Mouse (Mus musculus) myocyte (in vitro differentiated cells): ENCODE results near the gene Crp. TPM values are rescaled to one million over a fixed set of nuclear protein-coding genes. Genes with fewer than 3 reads are reported as not detected.

Experiments used
- H3K27me3 ChIP-seq: one replicate; pipeline ENCODE4 v1.6.1; 2011; ENCODE audit not compliant: control insufficient read depth, insufficient read depth, insufficient read length
- H3K36me3 ChIP-seq: one replicate; pipeline ENCODE4 v1.6.1; 2011; ENCODE audit not compliant: control insufficient read depth, insufficient read depth
- H3K4me2 ChIP-seq: one replicate; pipeline ENCODE4 v1.6.1; 2011; ENCODE audit warnings: low read depth, control low read depth
- H3K4me3 ChIP-seq: one replicate; pipeline ENCODE4 v1.5.1; 2011; ENCODE audit warnings: mild to moderate bottlenecking, control low read depth, moderate library complexity
- H3K79me2 ChIP-seq: one replicate; pipeline ENCODE4 v1.6.1; 2011; ENCODE audit not compliant: control insufficient read depth, insufficient read depth
- H3ac ChIP-seq: one replicate; pipeline ENCODE4 v1.6.1; 2011; ENCODE audit not compliant: control insufficient read depth, insufficient read length
- CEBPB ChIP-seq: IDR thresholded peaks from 2 replicates; pipeline ENCODE4 v1.6.1; 2011; ENCODE audit warnings: mild to moderate bottlenecking, moderate library complexity; ENCODE audit not compliant: poor library complexity, insufficient read depth, severe bottlenecking
- E2F4 ChIP-seq: IDR thresholded peaks from one replicate; pipeline ENCODE4 v1.6.1; 2011; ENCODE audit warnings: mild to moderate bottlenecking, control low read depth, moderate library complexity; ENCODE audit not compliant: insufficient read depth
- MAX ChIP-seq: IDR thresholded peaks from one replicate; pipeline ENCODE4 v1.6.1; 2011; ENCODE audit warnings: low read depth, mild to moderate bottlenecking, control low read depth
- MYOD1 ChIP-seq, 3 experiments: IDR thresholded peaks; one replicate each; pipeline ENCODE4 v1.6.1; 2011; ENCODE audit warnings: control low read depth in 2 of 3, low read depth in 2 of 3, mild to moderate bottlenecking in 2 of 3, moderate library complexity in 1 of 3; ENCODE audit not compliant: insufficient read length in 2 of 3, control insufficient read depth in 1 of 3
- MYOG ChIP-seq, 3 experiments: IDR thresholded peaks; one replicate each; pipeline ENCODE4 v1.6.1; 2011; ENCODE audit warnings: control low read depth in 2 of 3, low read depth in 2 of 3, mild to moderate bottlenecking in 2 of 3; ENCODE audit not compliant: insufficient read length in 2 of 3, control insufficient read depth in 1 of 3, insufficient read depth in 1 of 3
- POLR2A ChIP-seq: IDR thresholded peaks from one replicate; pipeline ENCODE4 v1.6.1; 2011; ENCODE audit warnings: low read depth, mild to moderate bottlenecking, control low read depth, moderate library complexity; ENCODE audit not compliant: insufficient read length
- POLR2AphosphoS2 ChIP-seq: IDR thresholded peaks from one replicate; pipeline ENCODE4 v1.6.1; 2011; ENCODE audit warnings: low read depth, control low read depth; ENCODE audit not compliant: insufficient read length
- REST ChIP-seq: IDR thresholded peaks from one replicate; pipeline ENCODE4 v1.6.1; 2011; ENCODE audit warnings: mild to moderate bottlenecking, control low read depth, moderate library complexity; ENCODE audit not compliant: insufficient read depth, insufficient read length
- SRF ChIP-seq: IDR thresholded peaks from one replicate; pipeline ENCODE4 v1.6.1; 2011; ENCODE audit warnings: low read depth; ENCODE audit not compliant: control insufficient read depth, insufficient read length
- TCF12 ChIP-seq: IDR thresholded peaks from one replicate; pipeline ENCODE4 v1.6.1; 2011; ENCODE audit warnings: mild to moderate bottlenecking, control low read depth; ENCODE audit not compliant: poor library complexity, insufficient read depth, severe bottlenecking
- TCF3 ChIP-seq: IDR thresholded peaks from one replicate; pipeline ENCODE4 v1.6.1; 2011; ENCODE audit warnings: low read depth, control low read depth; ENCODE audit not compliant: insufficient read length
- USF1 ChIP-seq: IDR thresholded peaks from one replicate; pipeline ENCODE4 v1.6.1; 2011; ENCODE audit warnings: low read depth, mild to moderate bottlenecking, control low read depth, moderate library complexity
- polyA plus RNA-seq: library from polyadenylated mRNA; unstranded; fragments of >200 nt; fragmentation: generic; extraction: Trizol; gene quantifications from one replicate; pipeline ENCODE4 v1.2.1, GENCODE M21; 2012; ENCODE audit warnings: missing spikeins

Gene Crp
- polyA plus RNA-seq, 1 experiment: not detected

- no peaks in the 10 kb centered on the region for H3K79me2 ChIP-seq
- no peak overlapping the region for H3ac ChIP-seq
- no peaks in the 10 kb centered on the region for H3K27me3 ChIP-seq
- no peak for TF ChIP-seq REST
- no peak for TF ChIP-seq CEBPB
- TF ChIP-seq E2F4: no peak
- no peak for TF ChIP-seq USF1
- no peak for TF ChIP-seq TCF12
- TF ChIP-seq POLR2AphosphoS2: no peak
- TF ChIP-seq MYOG (IDR thresholded peaks at IDR 0.05; ENCODE audit: control insufficient read depth in 1 of 3, insufficient read depth in 1 of 3, insufficient read length in 2 of 3, low read depth in 2 of 3): no peak
- TF ChIP-seq TCF3: no peak
- no peak for TF ChIP-seq MAX
- no peak for TF ChIP-seq POLR2A
- no peak for TF ChIP-seq MYOD1 (IDR thresholded peaks at IDR 0.05; ENCODE audit: control insufficient read depth in 1 of 3, insufficient read length in 2 of 3, low read depth in 2 of 3)
- TF ChIP-seq SRF: no peak
- no peak overlapping the region for H3K4me3 ChIP-seq
- no peak overlapping the region for H3K4me2 ChIP-seq
- no peaks in the 10 kb centered on the region for H3K36me3 ChIP-seq
These were observed 17.1 kb upstream of the Crp start for GRCm38 (mm10) chr1:172680742-172681141.

GRCm38 (mm10) chr1:172683551-172683950 is 14.3 kb upstream of the Crp start:
- Histone ChIP-seq H3K4me3 (no peak overlapping the region), H3K36me3 (no peaks in the 10 kb centered on the region), H3K79me2 (no peaks in the 10 kb centered on the region), H3K27me3 (no peaks in the 10 kb centered on the region), H3K4me2 (no peak overlapping the region), H3ac (no peak overlapping the region)
- TF ChIP-seq REST (no peak), E2F4 (no peak), MAX (no peak), SRF (no peak), TCF12 (no peak), CEBPB (no peak), MYOD1 (IDR thresholded peaks at IDR 0.05; ENCODE audit: control insufficient read depth in 1 of 3, insufficient read length in 2 of 3, low read depth in 2 of 3) (no peak), TCF3 (no peak), USF1 (no peak), POLR2A (no peak), MYOG (IDR thresholded peaks at IDR 0.05; ENCODE audit: control insufficient read depth in 1 of 3, insufficient read depth in 1 of 3, insufficient read length in 2 of 3, low read depth in 2 of 3) (no peak), POLR2AphosphoS2 (no peak)

- Histone ChIP-seq H3K4me3 (no peak overlapping the region), H3K4me2 (no peak overlapping the region), H3K79me2 (no peaks in the 10 kb centered on the region), H3ac (no peak overlapping the region), H3K27me3 (no peaks in the 10 kb centered on the region), H3K36me3 (no peaks in the 10 kb centered on the region)
- TF ChIP-seq E2F4 (no peak), POLR2A (no peak), REST (no peak), SRF (no peak), POLR2AphosphoS2 (no peak), MYOG (IDR thresholded peaks at IDR 0.05; ENCODE audit: control insufficient read depth in 1 of 3, insufficient read depth in 1 of 3, insufficient read length in 2 of 3, low read depth in 2 of 3) (no peak), CEBPB (no peak), MAX (no peak), TCF12 (no peak), USF1 (no peak), TCF3 (no peak), MYOD1 (IDR thresholded peaks at IDR 0.05; ENCODE audit: control insufficient read depth in 1 of 3, insufficient read length in 2 of 3, low read depth in 2 of 3) (no peak)
These were observed 13.9 kb upstream of the Crp start for GRCm38 (mm10) chr1:172683957-172684356.

- no peak for TF ChIP-seq E2F4
- TF ChIP-seq MAX: no peak
- Histone ChIP-seq H3K4me3 (no peak overlapping the region), H3K4me2 (no peak overlapping the region), H3K79me2 (no peaks in the 10 kb centered on the region), H3K27me3 (no peaks in the 10 kb centered on the region), H3K36me3 (no peaks in the 10 kb centered on the region), H3ac (no peak overlapping the region)
These were observed 12.7 kb upstream of the Crp start for GRCm38 (mm10) chr1:172685178-172685577.

- no peaks in the 10 kb centered on the region for H3K36me3 ChIP-seq
- no peak for TF ChIP-seq TCF12
- no peak for TF ChIP-seq POLR2AphosphoS2
- TF ChIP-seq TCF3: no peak
- no peak for TF ChIP-seq USF1
- no peak for TF ChIP-seq MAX
- no peak for TF ChIP-seq MYOD1 (IDR thresholded peaks at IDR 0.05; ENCODE audit: control insufficient read depth in 1 of 3, insufficient read length in 2 of 3, low read depth in 2 of 3)
- TF ChIP-seq SRF: no peak
- no peak overlapping the region for H3ac ChIP-seq
- no peak overlapping the region for H3K4me2 ChIP-seq
- H3K27me3 ChIP-seq: no peaks in the 10 kb centered on the region
- no peaks in the 10 kb centered on the region for H3K79me2 ChIP-seq
- no peak overlapping the region for H3K4me3 ChIP-seq
These were observed 433 bp upstream of the Crp start for GRCm38 (mm10) chr1:172697422-172697821.
